Mouse (Mus musculus): ENCODE results near the gene Serpinb1c. TPM values are rescaled to one million over a fixed set of nuclear protein-coding genes. Genes with fewer than 3 reads are reported as not detected.

Gene Serpinb1c
- not detected in 2 replicates for polyA plus RNA-seq (2012; rRNA removed; ENCODE audit: low replicate concordance)

GRCm38 (mm10) chr13:32898111-32898510 is at the start of gene Serpinb1c:
TSS of gene Serpinb1c (minus strand) at chr13:32898211.

GRCm38 (mm10) chr13:32850668-32851404 is 47.2 kb downstream of the Serpinb1c start, which contains the start of gene Serpinb1a:
TSS of gene Serpinb1a (minus strand) at chr13:32851185.

Other genes with a start within 250 kb of the Serpinb1c start
- gene Mylk4, start 114.3 kb downstream of the Serpinb1c start, polyA plus RNA-seq (2012; rRNA removed; ENCODE audit: low replicate concordance) = not detected in 2 replicates
- gene Wrnip1, start 96.2 kb downstream of the Serpinb1c start, polyA plus RNA-seq (2012; rRNA removed; ENCODE audit: low replicate concordance) = 20.2 and 35.0 TPM in 2 replicates
- not detected in 2 replicates for gene D930007J09Rik, start 95.4 kb downstream of the Serpinb1c start, polyA plus RNA-seq (2012; rRNA removed; ENCODE audit: low replicate concordance)
- gene Serpinb1a, start 47.0 kb downstream of the Serpinb1c start, polyA plus RNA-seq (2012; rRNA removed; ENCODE audit: low replicate concordance) = 63.4 and 69.9 TPM in 2 replicates
- gene Serpinb6b, start 67.0 kb upstream of the Serpinb1c start, polyA plus RNA-seq (2012; rRNA removed; ENCODE audit: low replicate concordance) = 0.36 and 0.44 TPM in 2 replicates
- gene Serpinb9, start 105.0 kb upstream of the Serpinb1c start, polyA plus RNA-seq (2012; rRNA removed; ENCODE audit: low replicate concordance) = 0.32 and 0.55 TPM in 2 replicates
- gene Serpinb9b, start 129.2 kb upstream of the Serpinb1c start, polyA plus RNA-seq (2012; rRNA removed; ENCODE audit: low replicate concordance) = not detected in 2 replicates
- gene Serpinb1b, start 180.4 kb upstream of the Serpinb1c start, polyA plus RNA-seq (2012; rRNA removed; ENCODE audit: low replicate concordance) = not detected in 2 replicates